ENCODE assay signal across 1 mouse cellular context in the genomic region with DNA sequence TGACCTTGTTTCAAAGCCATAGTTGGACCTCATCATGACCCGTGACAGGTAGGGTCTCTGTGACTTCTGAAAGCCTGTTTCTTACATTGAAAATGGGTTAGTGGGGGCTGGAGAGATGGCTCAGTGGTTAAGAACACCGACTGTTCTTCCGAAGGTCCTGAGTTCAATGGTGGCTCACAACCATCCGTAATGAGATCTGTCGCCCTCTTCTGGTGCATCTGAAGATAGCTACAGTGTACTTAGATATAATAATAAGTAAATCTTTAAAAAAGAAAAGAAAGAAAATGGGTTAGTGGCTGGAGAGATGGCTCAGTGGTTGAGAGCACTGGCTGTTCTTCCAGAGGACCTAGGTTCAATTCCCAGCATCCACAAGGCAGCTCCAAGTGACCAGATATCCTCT.
TF ChIP-seq lines count a peak whose summit lies in the region.

No protein-coding gene starts in this region.

TF ChIP-seq in MEL, 35 proteins besides CTCF, POLR2A, EP300 and RAD21:
- peak; percentile 34; the same call in 1 of the 2 replicates for TF ChIP-seq SMC3 (IDR thresholded peaks at IDR 0.05; ENCODE audit: low read depth, low read length)
TF ChIP-seq in MEL: peak in this region for 1; not testable (repeated sequence) for 34.
